Mouse (Mus musculus): ENCODE results near the gene Acap2. TPM values are rescaled to one million over a fixed set of nuclear protein-coding genes. Genes with fewer than 3 reads are reported as not detected.

Acap2 gene
- polyA plus RNA-seq, 1 experiment, result 1.0 TPM

DNA sequence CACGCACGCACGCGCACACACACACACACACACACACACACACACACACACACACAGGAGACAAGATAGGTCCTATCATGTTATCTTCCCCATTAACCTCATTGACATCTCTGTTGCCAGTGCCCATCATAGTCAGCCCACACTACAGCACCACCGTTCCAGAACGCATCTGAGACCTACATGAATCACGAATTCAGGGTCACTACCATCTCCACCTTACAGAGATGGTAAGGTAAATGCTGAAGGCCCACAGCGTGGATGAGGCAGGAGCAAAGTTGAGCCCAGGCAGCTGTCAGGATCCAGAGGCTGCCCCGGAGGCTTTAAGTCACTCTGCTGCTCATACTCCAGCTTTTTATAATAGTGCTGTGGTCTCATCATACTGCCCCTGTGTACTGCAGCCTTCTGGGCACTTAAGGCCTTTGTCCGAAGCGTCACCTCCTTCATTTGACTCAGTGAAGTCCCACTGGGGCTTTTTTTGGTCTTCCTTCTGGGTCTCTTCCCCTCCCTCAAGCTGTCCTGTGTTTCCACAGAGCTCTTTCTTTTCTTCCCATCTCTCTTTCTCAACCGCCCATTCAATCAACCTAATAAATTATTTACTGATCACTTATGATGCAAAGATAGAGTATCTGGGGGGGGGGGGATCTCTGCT, 33.9 kb upstream of the Acap2 start:
- H3K36me3 ChIP-seq (replicated peaks; ENCODE audit: low read length), result peaks cover 8% of the 10 kb centered on the region
- H3K9me3 ChIP-seq, result peaks cover 14% of the 10 kb centered on the region
- TF ChIP-seq FLI1 (IDR thresholded peaks at IDR 0.05; ENCODE audit: low read length), result no peak
- peaks cover 42% of the 10 kb centered on the region for H3K4me1 ChIP-seq
- H3K27me3 ChIP-seq (replicated peaks), result peaks cover 8% of the 10 kb centered on the region
- peak overlapping the region; percentile 88 for H3K4me3 ChIP-seq (replicated peaks)

DNA sequence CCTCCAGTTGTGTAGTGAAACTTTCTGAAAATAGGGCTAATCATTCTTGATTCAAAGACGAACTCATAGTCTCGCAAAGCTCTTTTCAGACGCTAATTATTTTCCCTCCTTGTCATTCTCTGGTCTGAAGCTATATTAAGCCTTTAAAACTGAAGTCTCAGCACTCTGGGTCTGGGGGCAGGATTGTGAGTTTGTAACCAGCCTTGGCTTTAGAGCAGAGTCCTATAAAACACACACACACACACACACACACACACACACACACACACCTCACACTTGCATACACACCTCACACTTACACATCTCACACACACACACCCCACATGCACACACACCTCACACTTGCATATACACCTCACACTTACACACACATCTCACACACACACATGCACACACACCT, 33.3 kb upstream of the Acap2 start:
- Histone ChIP-seq H3K27me3 (replicated peaks) (peaks cover 6% of the 10 kb centered on the region), H3K4me3 (replicated peaks) (peak overlapping the region; percentile 88), H3K9me3 (peaks cover 20% of the 10 kb centered on the region), H3K36me3 (replicated peaks; ENCODE audit: low read length) (peaks cover 10% of the 10 kb centered on the region), H3K4me1 (peaks cover 42% of the 10 kb centered on the region)
- no peak for TF ChIP-seq GATA1 (IDR thresholded peaks at IDR 0.05; ENCODE audit: borderline replicate concordance, low read length)
- no peak for TF ChIP-seq FLI1 (IDR thresholded peaks at IDR 0.05; ENCODE audit: low read length)

DNA sequence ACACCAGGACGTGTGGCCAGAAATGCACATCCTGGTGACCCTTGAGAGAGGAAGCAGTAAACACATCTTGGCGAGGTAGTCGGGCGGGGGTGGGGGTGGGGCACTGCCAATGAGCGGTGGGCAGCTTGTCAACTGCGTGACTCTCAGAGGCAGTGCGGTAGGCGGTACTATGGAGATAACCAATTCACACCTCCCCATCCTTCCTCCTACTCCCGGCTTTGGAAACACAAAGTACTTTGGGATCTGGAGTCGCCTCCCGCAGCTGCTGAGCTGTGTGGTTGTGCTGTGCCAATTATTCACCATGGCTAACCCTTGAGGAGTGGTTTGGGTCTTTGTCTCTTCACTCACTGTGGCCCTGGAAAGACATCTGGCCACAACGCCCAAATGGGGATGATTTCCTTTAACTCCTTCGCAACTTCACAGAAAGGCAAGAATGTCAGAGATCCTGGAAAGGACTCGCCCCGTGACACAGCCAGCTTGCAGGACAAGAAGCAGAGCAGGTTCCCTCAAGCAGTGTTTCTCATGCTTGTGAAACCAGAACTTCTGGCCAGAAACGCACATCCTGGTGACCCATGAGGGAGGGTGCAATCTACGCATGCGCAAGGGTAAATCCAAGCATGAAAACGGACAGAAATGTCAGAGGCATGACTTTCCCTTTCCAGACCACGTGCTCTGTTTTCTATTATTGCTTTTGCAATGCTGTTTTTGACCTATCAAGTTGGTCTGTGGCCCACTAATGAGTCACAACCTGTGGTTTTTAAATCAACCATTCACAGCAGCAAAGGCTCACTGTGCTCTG, 32.7 kb upstream of the Acap2 start:
- H3K27me3 ChIP-seq (replicated peaks), result peaks cover 6% of the 10 kb centered on the region
- peaks cover 10% of the 10 kb centered on the region for H3K36me3 ChIP-seq (replicated peaks; ENCODE audit: low read length)
- H3K4me1 ChIP-seq, result peaks cover 42% of the 10 kb centered on the region
- peak overlapping the region; percentile 88 for H3K4me3 ChIP-seq (replicated peaks)
- H3K9me3 ChIP-seq, result peaks cover 26% of the 10 kb centered on the region
- no peak for TF ChIP-seq GATA1 (IDR thresholded peaks at IDR 0.05; ENCODE audit: borderline replicate concordance, low read length)
- no peak for TF ChIP-seq FLI1 (IDR thresholded peaks at IDR 0.05; ENCODE audit: low read length)

DNA sequence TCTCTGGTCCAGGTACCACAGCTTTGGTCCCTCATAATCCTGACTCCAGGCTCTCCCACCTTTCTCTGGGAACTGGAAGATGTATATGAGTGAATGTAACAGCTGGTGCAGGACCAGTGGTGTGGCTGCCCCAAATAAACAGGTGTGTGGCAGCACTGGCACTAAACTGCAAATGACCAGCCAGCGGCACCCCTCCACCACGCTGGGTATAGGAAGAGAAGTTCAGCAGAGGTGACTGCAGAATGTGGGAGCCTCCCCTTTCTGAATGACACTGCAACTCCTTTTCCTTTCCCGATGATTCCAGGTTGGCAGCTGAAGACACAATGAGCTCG, 32.1 kb upstream of the Acap2 start:
- no peak for TF ChIP-seq FLI1 (IDR thresholded peaks at IDR 0.05; ENCODE audit: low read length)
- no peak for TF ChIP-seq GATA1 (IDR thresholded peaks at IDR 0.05; ENCODE audit: borderline replicate concordance, low read length)
- Histone ChIP-seq H3K4me3 (replicated peaks) (peak overlapping the region; percentile 88), H3K9me3 (peaks cover 28% of the 10 kb centered on the region), H3K4me1 (peaks cover 38% of the 10 kb centered on the region), H3K27me3 (replicated peaks) (peaks cover 3% of the 10 kb centered on the region), H3K36me3 (replicated peaks; ENCODE audit: low read length) (peaks cover 10% of the 10 kb centered on the region)

DNA sequence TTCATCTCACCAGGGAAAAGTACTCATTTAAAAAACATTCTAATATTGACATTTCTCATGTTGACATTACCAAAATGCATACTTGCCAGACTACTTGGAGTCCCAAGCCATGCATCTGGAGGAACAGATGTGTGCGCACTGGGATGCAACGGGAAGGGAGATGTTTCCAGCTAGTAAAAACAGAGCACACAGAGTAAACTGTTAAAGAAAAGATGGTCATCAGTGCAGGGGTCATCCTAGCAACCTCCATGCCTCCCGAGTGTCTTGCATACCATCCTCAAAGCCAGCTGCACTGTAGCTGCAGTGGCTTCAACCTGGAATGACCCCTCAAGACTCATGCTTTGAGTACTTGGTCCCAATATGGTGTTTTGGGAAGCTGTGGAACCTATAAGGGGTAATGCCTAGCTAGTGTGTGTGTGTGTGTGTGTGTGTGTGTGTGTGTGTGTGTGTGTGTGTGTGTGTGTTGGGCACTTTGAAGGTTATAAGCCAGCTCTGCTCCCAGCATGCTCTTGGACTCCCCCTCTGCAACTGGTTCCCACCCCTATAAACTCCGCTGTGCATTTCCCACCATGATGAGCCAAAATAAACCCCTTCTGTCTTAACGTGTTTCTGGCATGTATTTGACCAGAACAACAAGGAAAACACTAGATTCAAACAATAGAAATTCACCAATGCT, 31.6 kb upstream of the Acap2 start:
- Histone ChIP-seq H3K36me3 (replicated peaks; ENCODE audit: low read length) (peaks cover 10% of the 10 kb centered on the region), H3K27me3 (replicated peaks) (peaks cover 2% of the 10 kb centered on the region), H3K9me3 (peaks cover 33% of the 10 kb centered on the region), H3K4me1 (peaks cover 36% of the 10 kb centered on the region), H3K4me3 (replicated peaks) (no peak overlapping the region)
- no peak for TF ChIP-seq GATA1 (IDR thresholded peaks at IDR 0.05; ENCODE audit: borderline replicate concordance, low read length)
- TF ChIP-seq FLI1 (IDR thresholded peaks at IDR 0.05; ENCODE audit: low read length), result no peak

DNA sequence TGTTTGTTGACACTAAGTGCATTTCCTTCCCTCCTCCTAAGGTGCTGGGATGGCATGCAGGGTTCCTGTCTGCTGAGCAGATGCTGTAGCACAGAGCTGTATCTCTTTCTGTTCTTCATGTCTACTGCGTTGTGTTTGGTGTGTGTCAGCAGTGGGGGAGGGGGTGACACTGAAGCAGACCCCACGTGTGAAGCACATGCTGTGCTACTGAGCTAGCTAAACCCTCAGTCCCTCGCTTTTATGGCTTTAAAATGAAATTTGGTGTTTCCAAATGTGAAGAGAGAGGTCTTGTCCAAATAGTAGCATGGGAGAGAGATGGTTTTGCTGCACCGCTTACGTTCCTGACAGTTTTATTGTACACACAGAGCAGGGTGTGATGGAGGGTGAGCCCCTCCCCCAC, 30.5 kb upstream of the Acap2 start:
- Histone ChIP-seq H3K4me3 (replicated peaks) (no peak overlapping the region), H3K27me3 (replicated peaks) (peaks cover 2% of the 10 kb centered on the region), H3K36me3 (replicated peaks; ENCODE audit: low read length) (peaks cover 10% of the 10 kb centered on the region), H3K9me3 (peaks cover 33% of the 10 kb centered on the region), H3K4me1 (peaks cover 36% of the 10 kb centered on the region)
- TF ChIP-seq FLI1 (IDR thresholded peaks at IDR 0.05; ENCODE audit: low read length), result no peak
- TF ChIP-seq GATA1 (IDR thresholded peaks at IDR 0.05; ENCODE audit: borderline replicate concordance, low read length), result no peak

DNA sequence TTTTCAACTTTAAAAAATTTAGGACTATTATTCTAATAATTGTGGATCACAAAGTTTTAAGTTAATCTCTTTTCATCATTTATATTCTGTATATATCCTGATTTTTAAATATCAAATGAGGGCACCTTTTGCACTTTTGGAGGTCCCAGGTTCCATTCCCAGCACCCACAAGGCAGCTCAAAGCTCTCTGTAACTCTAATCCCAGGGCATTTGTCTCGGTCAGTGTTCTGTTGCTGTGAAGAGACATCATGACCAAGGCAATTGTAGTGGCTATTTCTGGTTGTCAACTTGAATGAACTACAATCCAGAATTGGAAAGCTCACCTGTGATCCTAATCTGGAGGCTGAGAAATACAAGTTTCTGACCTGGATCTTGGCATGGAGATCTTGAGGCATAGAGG, 26.7 kb upstream of the Acap2 start:
- Histone ChIP-seq H3K9me3 (peaks cover 33% of the 10 kb centered on the region), H3K27me3 (replicated peaks) (peaks cover 2% of the 10 kb centered on the region), H3K36me3 (replicated peaks; ENCODE audit: low read length) (peaks cover 10% of the 10 kb centered on the region), H3K4me1 (peaks cover 2% of the 10 kb centered on the region; the same call in 1 of the 2 replicates), H3K4me3 (replicated peaks) (no peak overlapping the region)
- TF ChIP-seq GATA1 (IDR thresholded peaks at IDR 0.05; ENCODE audit: borderline replicate concordance, low read length) (no peak), FLI1 (IDR thresholded peaks at IDR 0.05; ENCODE audit: low read length) (no peak)

DNA sequence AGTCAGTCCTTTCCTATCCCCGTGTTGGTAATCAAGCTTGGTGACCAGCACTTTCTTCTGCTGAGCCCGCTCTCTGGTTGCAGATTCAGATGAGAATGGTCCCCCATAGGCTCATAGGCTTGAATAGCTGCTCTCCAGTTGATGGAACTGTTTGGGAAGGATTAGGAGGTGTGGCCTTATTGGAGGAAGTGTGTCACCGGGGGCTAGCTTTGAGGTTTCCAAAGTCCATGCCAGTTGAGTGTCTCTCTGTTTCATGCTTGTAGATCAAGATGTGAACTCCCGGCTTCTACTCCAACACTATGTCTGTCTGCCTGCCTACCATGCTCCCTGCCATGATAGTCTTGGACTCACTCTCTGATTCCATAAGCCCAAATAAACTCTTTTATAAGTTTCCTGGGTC, 14.2 kb upstream of the Acap2 start:
- H3K36me3 ChIP-seq (replicated peaks; ENCODE audit: low read length), result no peaks in the 10 kb centered on the region
- no peak for TF ChIP-seq GATA1 (IDR thresholded peaks at IDR 0.05; ENCODE audit: borderline replicate concordance, low read length)
- TF ChIP-seq FLI1 (IDR thresholded peaks at IDR 0.05; ENCODE audit: low read length), result no peak
- peaks cover 48% of the 10 kb centered on the region for H3K9me3 ChIP-seq

DNA sequence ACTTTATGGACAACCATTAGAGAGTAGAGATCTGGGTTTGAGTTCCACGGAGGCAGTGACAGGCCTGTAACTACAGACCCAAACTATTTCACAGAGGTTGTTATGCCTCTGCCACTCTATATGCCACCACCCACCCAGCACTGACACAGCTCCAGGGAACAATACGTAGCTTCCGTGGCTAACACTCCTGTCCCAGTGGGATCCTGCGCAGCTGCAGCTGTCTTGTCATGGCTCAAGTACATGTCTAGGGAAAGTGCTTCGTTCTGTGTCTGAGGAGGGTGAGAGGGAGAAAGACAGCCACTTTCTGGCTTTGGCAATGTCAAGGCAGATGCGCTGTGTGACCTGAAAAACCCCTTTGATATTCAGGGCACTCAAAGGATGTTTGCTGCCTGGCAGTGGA, 12.4 kb upstream of the Acap2 start:
- TF ChIP-seq FLI1 (IDR thresholded peaks at IDR 0.05; ENCODE audit: low read length) (no peak), GATA1 (IDR thresholded peaks at IDR 0.05; ENCODE audit: borderline replicate concordance, low read length) (no peak)
- H3K9me3 ChIP-seq, result peaks cover 43% of the 10 kb centered on the region
- peaks cover 49% of the 10 kb centered on the region for H3K27me3 ChIP-seq (replicated peaks)
- no peaks in the 10 kb centered on the region for H3K36me3 ChIP-seq (replicated peaks; ENCODE audit: low read length)
- peaks cover 36% of the 10 kb centered on the region for H3K4me1 ChIP-seq
- H3K4me3 ChIP-seq (replicated peaks), result no peak overlapping the region

More for the DNA sequence above, 14.2 kb upstream of the Acap2 start:
- no peak overlapping the region for H3K4me3 ChIP-seq (replicated peaks)
- H3K27me3 ChIP-seq (replicated peaks), result peaks cover 34% of the 10 kb centered on the region
- peaks cover 20% of the 10 kb centered on the region for H3K4me1 ChIP-seq

DNA sequence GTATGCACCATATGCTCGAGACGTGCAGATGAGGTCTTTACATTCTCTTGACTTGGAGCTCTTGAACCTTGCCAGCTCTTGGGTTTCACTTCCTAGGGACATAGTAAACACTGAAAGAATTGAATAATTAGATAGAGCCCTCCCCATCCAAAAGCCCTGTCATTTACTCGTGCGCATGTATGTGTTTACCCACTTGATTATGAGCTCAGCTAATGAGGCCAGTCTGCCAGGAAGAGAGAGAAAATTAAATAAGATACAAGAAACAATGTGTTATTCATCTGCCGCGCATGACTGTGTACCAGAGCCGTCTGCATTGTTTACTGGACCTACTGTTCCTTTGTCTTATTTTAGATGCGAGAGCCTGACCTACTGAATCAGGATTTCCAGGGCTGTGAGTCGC, 10.5 kb upstream of the Acap2 start:
- Histone ChIP-seq H3K9me3 (peaks cover 27% of the 10 kb centered on the region), H3K4me1 (peaks cover 40% of the 10 kb centered on the region), H3K36me3 (replicated peaks; ENCODE audit: low read length) (no peaks in the 10 kb centered on the region), H3K4me3 (replicated peaks) (no peak overlapping the region), H3K27me3 (replicated peaks) (peaks cover 63% of the 10 kb centered on the region)
- TF ChIP-seq GATA1 (IDR thresholded peaks at IDR 0.05; ENCODE audit: borderline replicate concordance, low read length), result no peak
- TF ChIP-seq FLI1 (IDR thresholded peaks at IDR 0.05; ENCODE audit: low read length), result no peak

Data from megakaryocyte, embryonic 14.5 days (primary cell).